Mouse (Mus musculus) spleen, adult 2 months (tissue): Measurements from ENCODE around the gene Zfhx2. TPM values are rescaled to one million over a fixed set of nuclear protein-coding genes. Genes with fewer than 3 reads are reported as not detected.

Source experiments
- DNase-seq, 2 experiments: peaks; one replicate each; pipeline versions ENCODE4 v3.0.0 to v3.0.0-alpha.2; 2012 to 2021; ENCODE audit warnings: low spot score in 2 of 2, low read depth in 1 of 2
- H3K27ac ChIP-seq: fragments of 200-500 bp; 2 replicates; pipeline ENCODE4 v1.5.1; 2012; ENCODE audit warnings: low read length, inconsistent platforms; ENCODE audit not compliant: insufficient read depth
- H3K27me3 ChIP-seq: fragments of 200-500 bp; 2 replicates; pipeline ENCODE4 v1.6.1; 2012; ENCODE audit warnings: mild to moderate bottlenecking, moderate library complexity, low read length, inconsistent platforms; ENCODE audit not compliant: control insufficient read depth, insufficient read depth
- H3K36me3 ChIP-seq: fragments of 200-500 bp; 2 replicates; pipeline ENCODE4 v1.6.1; 2012; ENCODE audit warnings: mild to moderate bottlenecking, low read length, inconsistent platforms; ENCODE audit not compliant: control insufficient read depth, insufficient read depth
- H3K4me1 ChIP-seq: fragments of 200-500 bp; 2 replicates; pipeline ENCODE4 v1.6.1; 2011; ENCODE audit warnings: inconsistent platforms; ENCODE audit not compliant: control insufficient read depth, insufficient read depth, insufficient read length
- H3K4me3 ChIP-seq: fragments of 200-500 bp; 2 replicates; pipeline ENCODE4 v1.5.1; 2011; ENCODE audit warnings: mild to moderate bottlenecking, inconsistent platforms; ENCODE audit not compliant: insufficient read depth, insufficient read length; ENCODE audit errors: extremely low read depth
- CTCF ChIP-seq: fragments of 200-500 bp; IDR thresholded peaks from 2 replicates; pipeline ENCODE4 v1.5.1; 2011; ENCODE audit warnings: mild to moderate bottlenecking, inconsistent platforms; ENCODE audit not compliant: insufficient read depth, insufficient read length, insufficient replicate concordance; ENCODE audit errors: extremely low read depth
- POLR2A ChIP-seq: fragments of 200-500 bp; IDR thresholded peaks from 2 replicates; pipeline ENCODE4 v1.6.1; 2011; ENCODE audit warnings: low read depth, low read length, inconsistent platforms
- WGBS: fragments of 180-500 bp; shearing (Covaris S2); methylation state at CpG from one replicate; pipeline ENCODE4 v1.1.7; 2018; 5-methylcytosine and 5-hydroxymethylcytosine counted together
- polyA plus RNA-seq: library from polyadenylated mRNA; depleted of rRNA; stranded (reverse); fragments of >200 nt; gene quantifications from 2 replicates; pipeline ENCODE4 v1.2.3, GENCODE M21; 2012

Zfhx2 gene
- polyA plus RNA-seq, 1 experiment: 4.2 TPM

GRCm38 (mm10) chr14:55061845-55062244 is 30.3 kb downstream of the Zfhx2 start:
- Histone ChIP-seq H3K4me1 (0 out of 2 replicates have a peak, but pooled peaks cover 2% of the 10 kb centered on the region), H3K4me3 (no peak overlapping the region), H3K36me3 (peaks cover 7% of the 10 kb centered on the region), H3K27me3 (no peaks in the 10 kb centered on the region), H3K27ac (no peak overlapping the region)
- TF ChIP-seq CTCF: no peak
- no peak for TF ChIP-seq POLR2A
- DNase-seq: no peak
- 71% methylated on average over 7 of the region's 7 CpGs for WGBS

GRCm38 (mm10) chr14:55059931-55060330 is 32.2 kb downstream of the Zfhx2 start:
- no peaks in the 10 kb centered on the region for H3K27me3 ChIP-seq
- H3K36me3 ChIP-seq: no peaks in the 10 kb centered on the region
- 91% methylated on average over 5 of the region's 5 CpGs for WGBS
- DNase-seq: no peak
- TF ChIP-seq POLR2A: no peak
- no peak for TF ChIP-seq CTCF
- no peak overlapping the region for H3K4me3 ChIP-seq
- no peak overlapping the region for H3K27ac ChIP-seq
- 0 out of 2 replicates have a peak, but pooled peaks cover 2% of the 10 kb centered on the region for H3K4me1 ChIP-seq

DNA sequence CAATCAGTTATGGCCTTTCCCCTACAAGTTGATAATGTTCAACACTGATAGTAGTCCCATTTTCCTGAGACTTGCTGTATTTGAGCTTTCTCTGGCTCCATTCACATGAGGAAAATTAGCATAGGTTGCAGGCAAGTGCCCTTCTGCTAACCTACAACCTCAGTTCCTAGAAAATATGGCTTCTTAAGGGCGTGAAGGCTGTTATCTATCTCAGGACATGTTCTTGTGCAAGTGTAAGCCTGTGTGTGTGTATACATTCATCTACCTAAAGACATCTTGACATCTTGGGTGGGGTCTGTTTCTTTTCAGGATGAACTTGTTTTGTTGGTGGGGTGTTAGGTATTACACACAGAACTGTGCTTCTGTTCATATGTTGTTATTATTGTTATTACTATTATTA is 33.1 kb downstream of the Zfhx2 start:
- TF ChIP-seq CTCF (no peak), POLR2A (no peak)
- Histone ChIP-seq H3K4me3 (no peak overlapping the region), H3K27ac (no peak overlapping the region), H3K27me3 (no peaks in the 10 kb centered on the region), H3K36me3 (no peaks in the 10 kb centered on the region), H3K4me1 (0 out of 2 replicates have a peak, but pooled peaks cover 2% of the 10 kb centered on the region)
- WGBS: 74% methylated on average over 1 of the region's 1 CpGs
- DNase-seq: no peak

DNA sequence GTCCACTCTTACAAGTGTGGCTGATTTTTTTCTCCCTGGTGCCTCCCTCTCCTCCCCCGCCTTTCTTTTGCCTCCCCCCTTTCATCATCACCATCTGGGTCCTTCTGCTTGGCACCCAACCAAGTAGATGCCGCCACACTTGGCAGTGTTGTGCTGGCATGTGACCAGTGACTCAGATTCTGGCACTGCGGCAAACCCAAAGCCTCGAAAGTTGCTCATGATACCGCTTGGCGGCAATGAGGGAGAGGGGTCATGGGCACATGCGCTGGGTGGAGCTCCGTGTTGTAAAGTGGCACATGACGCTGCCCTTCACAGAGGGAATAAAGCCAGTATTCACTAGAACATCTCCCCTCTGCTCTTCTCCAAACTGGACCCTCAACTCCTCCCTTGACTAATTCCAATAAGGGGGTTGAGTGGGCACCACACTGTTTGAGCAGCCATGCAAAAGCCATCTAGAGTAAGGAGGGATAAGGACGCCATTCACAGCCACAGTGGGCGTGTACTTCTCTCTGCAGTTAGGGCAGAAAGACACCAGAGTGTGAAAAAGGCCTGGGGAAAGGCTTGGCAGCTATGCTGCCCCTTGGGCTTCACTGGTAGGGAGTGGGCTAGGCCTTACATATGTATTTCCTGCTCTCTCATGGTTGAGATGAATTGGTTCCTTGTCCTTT is 36.8 kb downstream of the Zfhx2 start:
- H3K4me1 ChIP-seq: no peaks in the 10 kb centered on the region
- TF ChIP-seq CTCF: no peak
- no peak overlapping the region for H3K4me3 ChIP-seq
- 39% methylated on average over 11 of the region's 11 CpGs for WGBS
- no peaks in the 10 kb centered on the region for H3K36me3 ChIP-seq
- no peak for DNase-seq
- H3K27me3 ChIP-seq: no peaks in the 10 kb centered on the region
- H3K27ac ChIP-seq: no peak overlapping the region

GRCm38 (mm10) chr14:55054191-55054749 is 37.9 kb downstream of the Zfhx2 start:
- Histone ChIP-seq H3K27me3 (no peaks in the 10 kb centered on the region), H3K36me3 (no peaks in the 10 kb centered on the region), H3K4me3 (no peak overlapping the region), H3K27ac (no peak overlapping the region), H3K4me1 (no peaks in the 10 kb centered on the region)
- 44% methylated on average over 10 of the region's 10 CpGs for whole genome bisulfite sequencing
- no peak for DNase-seq
- TF ChIP-seq POLR2A (no peak), CTCF (no peak)

- Histone ChIP-seq H3K4me1 (no peaks in the 10 kb centered on the region), H3K27ac (no peak overlapping the region), H3K36me3 (no peaks in the 10 kb centered on the region), H3K4me3 (no peak overlapping the region), H3K27me3 (no peaks in the 10 kb centered on the region)
- DNase-seq: no peak
- TF ChIP-seq POLR2A (no peak), CTCF (no peak)
- WGBS: 83% methylated on average over 17 of the region's 17 CpGs
These were observed 38.4 kb downstream of the Zfhx2 start for GRCm38 (mm10) chr14:55053708-55054190.

- Histone ChIP-seq H3K4me1 (no peaks in the 10 kb centered on the region), H3K36me3 (no peaks in the 10 kb centered on the region), H3K27ac (no peak overlapping the region), H3K4me3 (no peak overlapping the region), H3K27me3 (no peaks in the 10 kb centered on the region)
- WGBS: 80% methylated on average over 4 of the region's 4 CpGs
- DNase-seq: no peak
- TF ChIP-seq POLR2A (no peak), CTCF (no peak)
These were observed 39.1 kb downstream of the Zfhx2 start for GRCm38 (mm10) chr14:55053050-55053449.

- no peak overlapping the region for H3K27ac ChIP-seq
- TF ChIP-seq POLR2A (no peak), CTCF (no peak)
These were observed 39.6 kb downstream of the Zfhx2 start for GRCm38 (mm10) chr14:55052496-55052895.

More at GRCm38 (mm10) chr14:55052496-55052895, 39.6 kb downstream of the Zfhx2 start:
- Histone ChIP-seq H3K4me3 (no peak overlapping the region), H3K27me3 (no peaks in the 10 kb centered on the region), H3K4me1 (no peaks in the 10 kb centered on the region), H3K36me3 (no peaks in the 10 kb centered on the region)
- no peak for DNase-seq
- 58% methylated on average over 9 of the region's 9 CpGs for WGBS
